Mouse (Mus musculus): ENCODE results near the gene Gzf1.

Gzf1 gene

GRCm38 (mm10) chr2:148706409-148707201, 25.8 kb downstream of the Gzf1 start:
- DNase-seq (ENCODE audit: low spot score) = no peak

GRCm38 (mm10) chr2:148707202-148707530, 26.3 kb downstream of the Gzf1 start:
- no peak for DNase-seq (ENCODE audit: low spot score)

GRCm38 (mm10) chr2:148712326-148712725, 31.5 kb downstream of the Gzf1 start:
- DNase-seq (ENCODE audit: low spot score) = no peak

DNA sequence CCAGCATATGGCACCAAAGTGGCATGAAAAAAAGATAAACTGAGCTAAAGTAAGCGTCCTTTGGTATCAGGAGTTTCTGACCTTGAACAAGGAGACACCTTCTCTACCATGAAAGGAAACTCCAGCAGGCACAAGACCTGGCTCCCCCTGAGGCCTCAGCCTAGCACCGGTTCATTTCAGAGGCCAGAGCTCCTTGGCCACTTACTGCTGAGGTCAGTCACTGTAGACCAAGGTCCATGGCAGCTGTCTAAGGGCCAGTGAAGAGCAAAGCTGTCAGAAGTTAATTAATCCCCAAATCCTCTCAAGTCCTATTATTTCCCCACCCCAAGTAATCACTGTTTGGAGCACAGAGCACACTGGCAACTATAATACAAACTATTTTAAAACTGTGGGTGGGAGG, 36.2 kb downstream of the Gzf1 start:
- no peak for DNase-seq (ENCODE audit: low spot score)

DNA sequence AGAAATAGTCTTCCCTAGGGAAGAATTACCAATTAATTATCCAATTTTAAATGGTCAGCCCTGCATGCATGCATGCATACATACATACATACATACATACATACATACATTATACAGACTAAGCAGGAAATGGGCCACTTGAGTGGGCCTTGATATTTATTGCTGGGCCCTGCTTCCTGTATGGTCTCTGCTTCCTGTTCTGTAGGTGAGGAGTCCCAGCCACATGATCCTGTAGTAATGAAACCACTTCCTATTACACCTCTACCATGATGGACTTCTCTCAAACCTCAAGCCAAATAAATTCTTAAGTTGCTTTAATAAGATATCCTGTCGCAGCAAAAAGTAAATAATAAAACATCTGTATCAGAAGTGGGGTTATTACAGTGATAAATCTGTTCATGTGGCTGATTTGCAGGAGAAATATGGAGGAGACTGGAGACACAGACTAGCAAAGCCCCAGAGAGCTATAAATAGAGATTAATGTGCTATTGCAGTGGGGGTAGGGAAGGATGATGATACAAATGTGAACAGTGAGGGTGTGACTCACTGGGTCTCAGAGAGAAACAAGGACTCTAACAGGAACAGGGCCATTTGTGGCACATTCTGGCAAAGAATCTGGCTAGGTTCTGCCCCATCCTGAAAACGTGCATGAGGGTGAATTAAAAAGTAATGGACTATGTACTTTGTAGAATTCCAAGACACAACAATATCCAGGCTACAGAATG, 38.6 kb downstream of the Gzf1 start:
- DNase-seq (ENCODE audit: low spot score) = no peak

DNA sequence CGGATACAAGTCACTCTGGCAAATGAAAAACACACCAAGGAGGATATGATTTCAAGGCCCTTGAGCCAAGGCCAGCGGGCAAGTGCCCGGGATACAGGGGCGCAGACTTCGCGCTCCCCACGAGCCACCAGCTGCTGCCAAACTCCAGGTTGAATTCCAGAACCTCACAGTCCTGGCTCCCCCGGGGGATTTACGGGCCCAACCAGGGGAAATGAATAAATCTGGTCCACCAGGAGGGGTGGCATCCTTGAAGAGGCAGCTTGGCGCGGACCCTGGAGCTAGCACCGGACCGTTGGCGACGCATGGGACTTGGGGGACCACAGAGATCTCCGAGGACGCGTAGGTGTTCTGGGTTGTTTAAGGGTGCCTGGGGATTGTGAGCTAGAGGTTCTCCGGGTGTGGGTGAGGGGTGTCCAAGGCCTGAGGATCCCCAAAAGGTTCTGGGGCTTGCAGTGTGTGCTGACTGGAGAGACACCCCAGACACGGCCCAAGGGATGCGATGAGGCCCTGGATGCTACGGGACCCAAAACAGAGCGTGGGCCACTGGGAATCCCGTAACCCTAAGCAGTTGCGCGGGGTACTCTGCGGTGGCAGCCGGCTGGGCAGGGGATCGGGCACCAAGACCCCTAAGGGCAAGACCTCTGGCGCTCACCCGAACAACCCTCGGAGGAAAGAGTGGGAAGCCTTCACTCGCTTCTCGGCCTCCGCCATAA, 50.9 kb downstream of the Gzf1 start:
- DNase-seq (ENCODE audit: low spot score) = peak; percentile 8

- DNase-seq (ENCODE audit: low spot score) = peak; percentile 93
Measured at GRCm38 (mm10) chr2:148732327-148733000, 51.6 kb downstream of the Gzf1 start, which contains the start of gene Napb. Napb (minus strand) TSS chr2:148732467.

Data from testis, postnatal 14 days (tissue).